In the genomic region with DNA sequence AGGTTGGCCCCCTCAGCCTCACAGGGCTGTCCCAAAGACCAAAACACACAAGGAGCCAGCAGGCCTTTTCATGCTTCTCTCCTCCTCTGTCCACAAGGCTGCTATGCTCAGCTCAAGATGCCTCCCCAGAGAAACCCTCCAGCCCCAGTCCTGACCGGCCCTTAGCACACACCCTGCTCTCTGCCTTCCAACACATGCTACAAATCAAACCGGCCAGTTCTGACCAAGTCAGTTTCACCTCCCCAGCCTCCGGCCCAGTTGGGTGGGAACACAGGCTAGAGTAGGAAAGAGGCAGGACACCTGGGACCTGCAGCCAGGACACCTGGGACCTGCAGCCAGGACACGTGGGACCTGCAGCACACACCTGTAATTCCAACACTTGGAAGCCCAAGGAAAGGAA, we compare ENCODE assay signal across 24 mouse cellular contexts. TPM values are rescaled to one million over a fixed set of nuclear protein-coding genes. Genes with fewer than 3 reads are reported as not detected.
DNase-seq lines count a peak whose midpoint lies in the region; ATAC-seq lines count a peak whose summit lies in the region.
"Had no signal": no experiment of that assay in that cellular context is flagged by ENCODE, and none has a peak within 500 bp of the region (broad histone marks: within the 10 kb centered on the region; RNA-seq: fewer than 3 reads in every experiment).

No protein-coding gene starts in this region.

- peak; percentile 13 for DNase-seq in cerebellum, adult 8-10 months
- DNase-seq in cerebellum, postnatal 14 days, result no peak
- DNase-seq in heart, postnatal 25 days (ENCODE audit: low spot score), result no peak
- DNase-seq in liver, embryonic 11.5 days (ENCODE audit: low spot score), result no peak
- DNase-seq in testis, postnatal 14 days (ENCODE audit: low spot score), result peak; percentile 4
- no peak for DNase-seq in testis, postnatal 10 days (ENCODE audit: low spot score)
- DNase-seq: adrenal gland, adult 2 months; cerebellum, adult 9-11 months; embryo, embryonic 11 days; gastrocnemius, postnatal 10 days; heart, postnatal 14 days had no signal

- H3K4me1 ChIP-seq in heart, embryonic 13.5 days, result peaks cover 41% of the 10 kb centered on the region
- H3K4me1 ChIP-seq in liver, embryonic 12.5 days, result peaks cover 65% of the 10 kb centered on the region
- peaks cover 27% of the 10 kb centered on the region for H3K4me1 ChIP-seq in liver, embryonic 11.5 days (replicated peaks; ENCODE audit: control insufficient read depth, insufficient read depth, low read length)

- peaks cover 66% of the 10 kb centered on the region for H3K36me3 ChIP-seq in heart, embryonic 13.5 days
- peaks cover 43% of the 10 kb centered on the region for H3K36me3 ChIP-seq in liver, embryonic 12.5 days
- H3K36me3 ChIP-seq in liver, embryonic 11.5 days (ENCODE audit: control insufficient read depth, insufficient read depth, low read length), result peaks cover 29% of the 10 kb centered on the region

- H3K4me3 ChIP-seq in heart, embryonic 13.5 days, result no peak overlapping the region
- H3K4me3 ChIP-seq in liver, embryonic 12.5 days, result no peak overlapping the region
- H3K4me3 ChIP-seq in liver, embryonic 11.5 days (ENCODE audit: low read depth, low read length), result no peak overlapping the region
- H3K4me3 ChIP-seq: embryonic facial prominence, embryonic 15.5 days; erythroblast, embryonic 14.5 days; forebrain, embryonic 10.5 days; heart, embryonic 15.5 days; hindbrain, embryonic 10.5 days; intestine, embryonic 15.5 days had no signal

- ATAC-seq in heart, embryonic 13.5 days (ENCODE audit: extremely low read depth, insufficient number of reproducible peaks, low FRiP score, low TSS enrichment), result no peak
- ATAC-seq in liver, embryonic 12.5 days, result no peak
- no peak for ATAC-seq in liver, embryonic 11.5 days (replicated peaks; ENCODE audit: low FRiP score)
- ATAC-seq: forebrain, embryonic 16.5 days; intestine, embryonic 15.5 days had no signal

- no peaks in the 10 kb centered on the region for H3K9me3 ChIP-seq in heart, embryonic 13.5 days
- no peaks in the 10 kb centered on the region for H3K9me3 ChIP-seq in liver, embryonic 12.5 days (replicated peaks)
- H3K9me3 ChIP-seq in liver, embryonic 11.5 days (ENCODE audit: control insufficient read depth, low read length), result no peaks in the 10 kb centered on the region
- H3K9me3 ChIP-seq: embryonic facial prominence, embryonic 15.5 days; forebrain, embryonic 10.5 days; heart, embryonic 15.5 days; hindbrain, embryonic 10.5 days; intestine, embryonic 15.5 days had no signal

- 0 out of 2 replicates have a peak overlapping the region, but pooled peaks have one; percentile 10 for H3K9ac ChIP-seq in heart, embryonic 13.5 days
- H3K9ac ChIP-seq in liver, embryonic 12.5 days, result no peak overlapping the region
- no peak overlapping the region for H3K9ac ChIP-seq in liver, embryonic 11.5 days (ENCODE audit: low read depth, low read length)
- H3K9ac ChIP-seq: embryonic facial prominence, embryonic 15.5 days; heart, embryonic 15.5 days; hindbrain, embryonic 14.5 days; intestine, embryonic 15.5 days had no signal

- intact Hi-C loops in heart, postnatal 25 days (cut with DNase I), result no loop called here

- WGBS in heart, embryonic 13.5 days, result 73% methylated on average over 4 of the region's 4 CpGs
- WGBS in liver, embryonic 12.5 days (ENCODE audit: insufficient replicate concordance), result 75% methylated on average over 4 of the region's 4 CpGs
- WGBS in liver, embryonic 11.5 days, result 85% methylated on average over 4 of the region's 4 CpGs

- H3K27me3 ChIP-seq in heart, embryonic 13.5 days (replicated peaks), result no peaks in the 10 kb centered on the region
- H3K27me3 ChIP-seq in liver, embryonic 12.5 days (replicated peaks), result no peaks in the 10 kb centered on the region
- no peaks in the 10 kb centered on the region for H3K27me3 ChIP-seq in liver, embryonic 11.5 days (replicated peaks; ENCODE audit: control insufficient read depth, insufficient read depth, low read length)
- H3K27me3 ChIP-seq: embryonic facial prominence, embryonic 15.5 days; heart, embryonic 15.5 days; intestine, embryonic 15.5 days had no signal

- no peak overlapping the region for H3K27ac ChIP-seq in heart, embryonic 13.5 days (replicated peaks)
- 0 out of 2 replicates have a peak overlapping the region, but pooled peaks have one; percentile 16 for H3K27ac ChIP-seq in liver, embryonic 12.5 days
- no peak overlapping the region for H3K27ac ChIP-seq in liver, embryonic 11.5 days (ENCODE audit: low read depth, low read length)
- H3K27ac ChIP-seq: embryonic facial prominence, embryonic 15.5 days; forebrain, embryonic 10.5 days; heart, embryonic 15.5 days; hindbrain, embryonic 10.5 days; hindbrain, embryonic 14.5 days; intestine, embryonic 15.5 days had no signal

- H3K4me2 ChIP-seq in heart, embryonic 13.5 days, result no peak overlapping the region
- no peak overlapping the region for H3K4me2 ChIP-seq in liver, embryonic 12.5 days
- no peak overlapping the region for H3K4me2 ChIP-seq in liver, embryonic 11.5 days
- H3K4me2 ChIP-seq: embryonic facial prominence, embryonic 15.5 days; heart, embryonic 15.5 days; hindbrain, embryonic 14.5 days; intestine, embryonic 15.5 days had no signal

RNA-seq across cellular contexts. Expression of gene Esrra, which starts 5.1 kb away (rescaled TPM):
- polyA plus RNA-seq in heart, embryonic 13.5 days (2015; fragmentation: Nextera tagmentation; extraction: Ambion mirVana), result 30.4 and 33.0 TPM in 2 replicates
- 100 to 1,000 TPM; 146 to 156 TPM for total RNA-seq in heart, postnatal 25 days (2021)
- polyA plus RNA-seq in liver, embryonic 12.5 days (2016; fragmentation: Nextera tagmentation; extraction: Ambion mirVana), result 6.5 and 6.8 TPM in 2 replicates
- polyA plus RNA-seq in liver, embryonic 11.5 days (2014; fragmentation: Nextera tagmentation; extraction: Ambion mirVana), result 4.1 and 5.9 TPM in 2 replicates

RNA-seq across cellular contexts. Expression of gene Prdx5, which starts 6.6 kb away (rescaled TPM):
- polyA plus RNA-seq in heart, embryonic 13.5 days (2015; fragmentation: Nextera tagmentation; extraction: Ambion mirVana), result 217 and 232 TPM in 2 replicates
- total RNA-seq in heart, postnatal 25 days (2021), result 100 to 1,000 TPM; 722 to 748 TPM
- 94.2 and 101 TPM in 2 replicates for polyA plus RNA-seq in liver, embryonic 12.5 days (2016; fragmentation: Nextera tagmentation; extraction: Ambion mirVana)
- 106 and 117 TPM in 2 replicates for polyA plus RNA-seq in liver, embryonic 11.5 days (2014; fragmentation: Nextera tagmentation; extraction: Ambion mirVana)

RNA-seq across cellular contexts. Expression of gene Trmt112, which starts 7.0 kb away (rescaled TPM):
- 79.1 and 93.8 TPM in 2 replicates for polyA plus RNA-seq in heart, embryonic 13.5 days (2015; fragmentation: Nextera tagmentation; extraction: Ambion mirVana)
- total RNA-seq in heart, postnatal 25 days (2021), result 10 to 100 TPM; 29.2 to 32.6 TPM
- 115 TPM in 2 replicates for polyA plus RNA-seq in liver, embryonic 12.5 days (2016; fragmentation: Nextera tagmentation; extraction: Ambion mirVana)
- polyA plus RNA-seq in liver, embryonic 11.5 days (2014; fragmentation: Nextera tagmentation; extraction: Ambion mirVana), result 167 and 169 TPM in 2 replicates

RNA-seq across cellular contexts. Expression of gene Catsperz, which starts 8.7 kb away (rescaled TPM):
- polyA plus RNA-seq in heart, embryonic 13.5 days (2015; fragmentation: Nextera tagmentation; extraction: Ambion mirVana), result 1.7 and 3.6 TPM in 2 replicates
- total RNA-seq in heart, postnatal 25 days (2021), result not detected
- 0.80 and 0.93 TPM in 2 replicates for polyA plus RNA-seq in liver, embryonic 12.5 days (2016; fragmentation: Nextera tagmentation; extraction: Ambion mirVana)
- polyA plus RNA-seq in liver, embryonic 11.5 days (2014; fragmentation: Nextera tagmentation; extraction: Ambion mirVana), result 0.49 and 0.91 TPM in 2 replicates
- total RNA-seq: common myeloid progenitor, adult 5-6 weeks; gastrocnemius, postnatal 10 days; gastrocnemius, postnatal 4 days; heart, adult 8-10 months; heart, postnatal 14 days had no signal
- polyA plus RNA-seq: adrenal gland, adult 2 months; erythroblast, embryonic 14.5 days; hindbrain, embryonic 10.5 days had no signal

RNA-seq across cellular contexts. Expression of gene Kcnk4, which starts 17.8 kb away (rescaled TPM):
- 0.18 and 0.44 TPM in 2 replicates for polyA plus RNA-seq in heart, embryonic 13.5 days (2015; fragmentation: Nextera tagmentation; extraction: Ambion mirVana)
- total RNA-seq in heart, postnatal 25 days (2021), result under 1 TPM; 0.20 to 0.36 TPM
- polyA plus RNA-seq in liver, embryonic 12.5 days (2016; fragmentation: Nextera tagmentation; extraction: Ambion mirVana), result 0.05 TPM in 1 of 2 replicates, not detected in the other
- polyA plus RNA-seq in liver, embryonic 11.5 days (2014; fragmentation: Nextera tagmentation; extraction: Ambion mirVana), result 0.18 and 0.38 TPM in 2 replicates
- total RNA-seq: common myeloid progenitor, adult 5-6 weeks; gastrocnemius, postnatal 10 days; heart, adult 8-10 months had no signal
- polyA plus RNA-seq: adrenal gland, adult 2 months; erythroblast, embryonic 14.5 days; hindbrain, embryonic 10.5 days had no signal

Comparison
In these comparisons a context has a peak if more than half of its experiments do, and no peak if none do; other contexts are left out.
1. DNase-seq: peak in cerebellum, adult 8-10 months (single experiment) and testis, postnatal 14 days (single experiment); none in cerebellum, postnatal 14 days (0 of 2), heart, postnatal 25 days (single experiment), liver, embryonic 11.5 days (single experiment) and testis, postnatal 10 days (single experiment).